Mouse (Mus musculus) embryonic fibroblast, embryonic 13.5 days (primary cell): ENCODE measurements around the gene Catip. TPM values are rescaled to one million over a fixed set of nuclear protein-coding genes. Genes with fewer than 3 reads are reported as not detected.

Experiments used
- H3K27ac ChIP-seq: 2 replicates; pipeline ENCODE4 v1.5.1; 2012; ENCODE audit warnings: low read length, control low read depth, inconsistent platforms; ENCODE audit not compliant: insufficient read depth
- H3K4me1 ChIP-seq: 2 replicates; pipeline ENCODE4 v1.6.1; 2011; ENCODE audit warnings: low read length; ENCODE audit not compliant: control insufficient read depth, insufficient read depth
- H3K4me3 ChIP-seq: 2 replicates; pipeline ENCODE4 v1.5.1; 2011; ENCODE audit warnings: mild to moderate bottlenecking, control low read depth, low read length; ENCODE audit not compliant: insufficient read depth
- CTCF ChIP-seq: IDR thresholded peaks from 2 replicates; pipeline ENCODE4 v1.5.1; 2011; ENCODE audit warnings: mild to moderate bottlenecking, control low read depth, low read length, moderate library complexity, borderline replicate concordance; ENCODE audit not compliant: insufficient read depth
- POLR2A ChIP-seq: IDR thresholded peaks from 2 replicates; pipeline ENCODE4 v1.6.1; 2011; ENCODE audit warnings: low read depth, mild to moderate bottlenecking, control low read depth, low read length, moderate library complexity
- polyA plus RNA-seq: library from polyadenylated mRNA; stranded (reverse); fragments of >200 nt; gene quantifications from 2 replicates; pipeline ENCODE4 v1.2.4, GENCODE M21; 2011; ENCODE audit warnings: low read depth; ENCODE audit not compliant: missing spikeins, insufficient read length

Gene Catip
- polyA plus RNA-seq, 1 experiment: 3.6 TPM

DNA sequence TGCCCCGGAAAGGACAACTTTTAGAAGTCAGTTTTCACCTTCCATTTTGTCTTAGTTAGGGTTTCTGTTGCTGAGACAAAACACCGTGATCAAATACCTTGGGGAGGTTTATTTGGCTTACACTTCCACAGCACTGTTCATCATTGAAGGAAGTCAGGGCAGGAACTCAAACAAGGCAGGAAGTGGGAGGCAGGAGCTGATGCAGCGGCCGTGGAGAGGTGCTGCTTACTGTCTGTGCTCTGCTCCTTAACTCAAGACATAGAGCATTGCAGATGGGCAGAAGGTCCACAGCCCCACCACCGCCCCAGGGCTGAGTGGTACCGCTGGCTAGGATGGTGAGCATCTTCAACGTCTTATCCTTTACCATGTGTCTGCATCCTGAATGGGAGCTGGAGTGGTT lies 20.0 kb upstream of the Catip start:
- H3K4me1 ChIP-seq: no peaks in the 10 kb centered on the region
- TF ChIP-seq POLR2A (no peak), CTCF (no peak)
- no peak overlapping the region for H3K27ac ChIP-seq
- H3K4me3 ChIP-seq: no peak overlapping the region

- TF ChIP-seq CTCF (no peak), POLR2A (no peak)
- Histone ChIP-seq H3K27ac (no peak overlapping the region), H3K4me3 (no peak overlapping the region), H3K4me1 (no peaks in the 10 kb centered on the region)
These were observed 19.6 kb upstream of the Catip start for GRCm38 (mm10) chr1:74342308-74342707.

DNA sequence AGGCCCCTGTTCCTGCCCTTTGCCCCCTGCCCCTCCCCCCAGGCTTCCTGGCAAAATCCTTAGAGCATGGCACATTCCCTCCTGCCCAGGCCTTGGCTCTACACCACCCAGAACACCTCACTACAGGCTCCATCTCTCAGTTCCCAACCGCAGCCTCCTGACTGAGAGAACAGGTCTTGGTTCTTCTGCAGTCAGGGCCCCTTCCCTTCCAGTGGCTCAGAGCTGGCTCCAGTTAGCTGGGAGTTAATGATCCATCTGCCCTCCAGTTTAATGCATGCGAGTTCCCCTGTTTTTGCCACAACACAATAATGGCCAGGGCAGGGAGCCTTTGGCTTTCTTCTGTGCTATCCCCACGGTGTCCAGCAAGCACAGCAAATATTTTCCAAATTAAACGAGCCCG lies 18.7 kb upstream of the Catip start:
- H3K4me3 ChIP-seq: no peak overlapping the region
- H3K4me1 ChIP-seq: no peaks in the 10 kb centered on the region
- H3K27ac ChIP-seq: no peak overlapping the region
- no peak for TF ChIP-seq CTCF
- no peak for TF ChIP-seq POLR2A

DNA sequence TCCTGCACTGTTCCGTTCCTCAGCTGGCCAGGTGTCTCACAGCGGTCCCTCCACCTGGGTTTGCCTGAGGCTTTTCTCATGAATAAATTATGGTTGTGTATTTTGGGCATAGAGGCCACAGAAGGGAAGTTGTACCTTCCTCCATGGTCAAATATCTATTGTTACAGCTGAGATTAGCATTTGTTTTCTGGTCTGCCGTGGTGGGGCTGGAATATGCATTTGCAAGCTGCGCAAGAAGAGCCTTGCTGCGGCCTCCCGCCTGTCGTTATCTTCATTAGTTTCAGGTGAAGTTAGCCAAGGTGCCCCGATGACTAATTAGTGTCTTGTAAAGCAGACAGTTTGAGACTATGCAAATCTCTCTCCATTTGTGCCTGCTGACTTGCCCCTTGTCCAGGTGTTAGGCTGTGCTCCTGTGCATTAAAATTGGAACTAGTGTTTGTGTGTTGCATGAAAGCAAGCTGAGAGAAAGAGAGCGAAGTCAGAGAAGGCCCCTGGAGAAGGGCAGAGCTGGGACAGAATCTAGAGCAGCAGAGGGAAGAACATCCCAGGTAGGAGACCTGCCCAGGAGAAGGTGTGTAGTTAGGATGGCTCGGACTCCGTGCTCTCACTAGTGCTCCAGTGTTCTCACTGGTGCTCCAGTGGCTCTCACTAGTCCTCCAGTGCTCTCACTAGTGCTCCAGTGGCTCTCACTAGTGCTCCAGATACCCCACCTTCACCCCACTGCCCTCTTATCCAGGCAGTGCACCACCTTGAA lies 17.6 kb upstream of the Catip start:
- Histone ChIP-seq H3K27ac (no peak overlapping the region), H3K4me3 (no peak overlapping the region), H3K4me1 (no peaks in the 10 kb centered on the region)
- no peak for TF ChIP-seq CTCF
- no peak for TF ChIP-seq POLR2A

DNA sequence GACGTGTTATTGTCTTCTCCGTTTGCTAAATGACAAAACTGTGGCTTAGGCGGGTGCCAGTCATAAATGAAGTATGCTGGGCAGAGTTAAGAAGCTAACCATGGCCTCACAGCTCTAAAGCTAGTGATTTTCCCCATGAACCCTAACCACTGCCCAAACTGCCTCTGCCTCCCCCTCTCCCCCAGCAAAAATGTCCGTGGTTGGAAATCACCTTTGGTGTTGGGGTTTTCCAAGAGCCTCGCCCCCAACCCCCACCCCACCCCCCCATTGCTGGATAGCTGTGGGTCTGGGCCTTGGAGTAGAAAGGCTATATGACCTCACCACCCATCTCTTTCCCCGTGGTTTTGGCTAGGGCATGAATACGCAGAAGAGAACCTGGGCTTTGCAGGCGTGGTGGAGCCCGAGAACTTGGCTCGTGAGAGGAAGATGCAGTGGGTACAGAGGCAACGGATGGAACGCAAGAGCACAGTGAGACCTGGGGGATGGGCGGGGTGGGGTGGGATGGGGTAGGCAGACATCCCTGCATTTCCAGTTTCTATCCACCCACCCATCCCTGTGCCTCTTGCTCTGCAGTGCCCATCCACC lies 10.6 kb upstream of the Catip start:
- no peak overlapping the region for H3K4me3 ChIP-seq
- no peaks in the 10 kb centered on the region for H3K4me1 ChIP-seq
- no peak for TF ChIP-seq POLR2A
- no peak overlapping the region for H3K27ac ChIP-seq

GRCm38 (mm10) chr1:74352532-74353096 lies 9.3 kb upstream of the Catip start:
- no peaks in the 10 kb centered on the region for H3K4me1 ChIP-seq
- no peak overlapping the region for H3K4me3 ChIP-seq
- TF ChIP-seq POLR2A: no peak
- TF ChIP-seq CTCF: no peak
- peak overlapping the region; percentile 16; the same call in 1 of the 2 replicates for H3K27ac ChIP-seq

DNA sequence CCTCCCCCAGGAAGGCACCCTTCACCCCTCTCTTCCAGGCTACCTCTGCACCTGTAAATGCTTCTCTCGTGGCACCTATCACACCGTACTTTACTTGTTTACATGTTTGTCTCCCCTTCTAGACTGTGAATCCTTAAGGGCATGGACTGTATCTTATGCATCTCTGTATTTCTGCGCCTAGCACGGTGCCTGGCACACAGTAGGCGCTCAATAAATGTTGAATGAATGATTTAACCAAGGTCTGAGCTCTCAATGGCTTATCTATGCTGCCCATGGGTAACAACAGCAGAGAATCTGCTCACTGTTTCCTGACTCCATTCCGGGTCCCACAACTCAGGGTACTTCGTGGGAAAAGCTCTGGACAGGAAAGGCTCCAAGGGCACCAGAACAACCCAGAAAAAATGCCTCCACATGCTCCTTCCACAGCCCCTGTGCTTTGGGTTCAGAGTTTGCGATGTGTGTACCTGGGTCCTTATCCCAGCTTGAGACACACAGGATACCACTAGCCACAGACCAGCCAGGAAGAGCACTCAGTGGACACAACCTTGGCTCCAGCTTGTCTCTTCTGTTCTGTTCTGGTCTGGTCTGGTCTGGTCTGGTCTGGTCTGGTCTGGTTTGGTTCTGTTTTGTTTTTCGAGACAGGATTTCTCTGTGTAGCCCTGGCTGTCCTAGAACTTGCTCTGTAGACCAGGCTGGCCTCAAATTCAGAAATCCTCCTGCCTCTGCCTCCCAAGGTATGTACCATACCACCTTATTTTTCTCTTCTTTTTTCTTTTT lies 8.3 kb upstream of the Catip start:
- no peaks in the 10 kb centered on the region for H3K4me1 ChIP-seq
- no peak overlapping the region for H3K27ac ChIP-seq
- no peak for TF ChIP-seq POLR2A
- TF ChIP-seq CTCF: no peak
- H3K4me3 ChIP-seq: no peak overlapping the region

- H3K4me1 ChIP-seq: no peaks in the 10 kb centered on the region
- no peak overlapping the region for H3K4me3 ChIP-seq
- no peak for TF ChIP-seq CTCF
- no peak for TF ChIP-seq POLR2A
- H3K27ac ChIP-seq: no peak overlapping the region
These were observed 4.4 kb upstream of the Catip start for GRCm38 (mm10) chr1:74357531-74357930.

DNA sequence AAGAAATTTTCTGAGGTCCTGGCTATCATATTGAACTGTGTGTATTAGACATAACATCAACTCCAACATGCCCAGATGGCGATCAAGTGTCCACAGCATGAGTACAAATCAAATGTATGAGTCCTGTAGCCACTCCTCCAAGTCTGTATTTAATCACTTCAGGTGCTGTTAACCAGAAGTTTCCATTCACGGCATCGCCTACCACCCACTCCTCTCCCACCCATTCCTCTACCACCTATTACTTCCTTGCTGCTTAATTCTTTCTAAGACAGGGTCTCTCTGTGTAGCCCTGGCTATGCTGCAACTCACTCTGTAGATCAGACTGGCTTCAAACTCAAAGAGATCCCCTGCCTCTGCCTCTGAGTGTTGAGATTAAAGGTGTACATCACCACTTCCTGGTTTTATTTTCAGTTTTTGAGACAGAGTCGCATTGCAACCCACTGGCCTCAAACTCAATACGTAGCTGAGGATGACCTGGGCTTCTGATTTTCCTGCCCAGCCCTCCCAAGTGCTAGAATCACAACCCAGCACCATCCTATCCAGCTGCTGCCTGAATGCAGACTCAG lies 1.9 kb upstream of the Catip start:
- no peaks in the 10 kb centered on the region for H3K4me1 ChIP-seq
- no peak overlapping the region for H3K27ac ChIP-seq
- no peak overlapping the region for H3K4me3 ChIP-seq
- TF ChIP-seq CTCF (no peak), POLR2A (no peak)
